Mouse (Mus musculus) fibroblast of lung, adult 2 months (primary cell): ENCODE results near the gene Fbxo41.

Experiments used
- DNase-seq: peaks from one replicate; pipeline ENCODE4 v3.0.0-alpha.2; 2011; ENCODE audit warnings: low read depth

Gene Fbxo41

DNA sequence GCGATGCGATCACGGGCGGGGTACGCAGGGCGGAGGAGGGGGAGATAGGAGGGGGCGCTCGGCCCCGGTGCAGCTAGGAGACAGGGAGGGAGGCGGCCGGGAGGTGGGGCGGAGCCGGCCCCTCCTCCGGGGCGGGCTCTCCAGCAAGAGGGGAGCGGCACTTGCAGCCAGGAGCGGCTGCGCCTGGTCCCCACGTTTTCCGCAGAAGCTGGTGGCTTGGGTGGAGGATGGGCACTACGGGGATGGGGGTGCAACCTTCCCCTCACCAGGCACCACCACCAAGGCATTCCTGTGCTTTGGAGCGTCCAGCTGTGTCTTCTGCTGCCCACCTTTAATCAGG lies at the start of gene Fbxo41:
Gene Fbxo41 (minus strand): TSS at position 84 of the 340 bp plus-strand sequence.
- no peak for DNase-seq

DNA sequence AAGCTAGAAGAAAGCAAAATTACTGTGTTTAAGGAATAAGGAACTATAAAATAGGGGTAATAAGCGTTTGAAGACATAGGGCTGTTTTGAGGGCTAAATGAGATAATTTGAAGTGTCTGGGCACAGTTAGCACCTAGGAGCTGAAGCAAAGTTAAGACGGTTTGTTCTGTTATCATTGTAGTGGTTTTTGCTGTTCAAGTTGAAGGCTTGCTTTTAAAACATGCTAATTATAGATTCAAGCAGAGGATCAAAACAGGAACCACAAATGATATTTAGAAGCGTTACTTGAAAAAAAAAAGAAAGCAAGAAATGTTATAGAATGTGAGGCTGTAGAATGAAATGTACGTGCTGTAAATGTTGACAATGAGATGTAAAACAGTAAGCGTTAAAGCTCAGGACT lies 44.8 kb upstream of the Fbxo41 start:
- no peak for DNase-seq

DNA sequence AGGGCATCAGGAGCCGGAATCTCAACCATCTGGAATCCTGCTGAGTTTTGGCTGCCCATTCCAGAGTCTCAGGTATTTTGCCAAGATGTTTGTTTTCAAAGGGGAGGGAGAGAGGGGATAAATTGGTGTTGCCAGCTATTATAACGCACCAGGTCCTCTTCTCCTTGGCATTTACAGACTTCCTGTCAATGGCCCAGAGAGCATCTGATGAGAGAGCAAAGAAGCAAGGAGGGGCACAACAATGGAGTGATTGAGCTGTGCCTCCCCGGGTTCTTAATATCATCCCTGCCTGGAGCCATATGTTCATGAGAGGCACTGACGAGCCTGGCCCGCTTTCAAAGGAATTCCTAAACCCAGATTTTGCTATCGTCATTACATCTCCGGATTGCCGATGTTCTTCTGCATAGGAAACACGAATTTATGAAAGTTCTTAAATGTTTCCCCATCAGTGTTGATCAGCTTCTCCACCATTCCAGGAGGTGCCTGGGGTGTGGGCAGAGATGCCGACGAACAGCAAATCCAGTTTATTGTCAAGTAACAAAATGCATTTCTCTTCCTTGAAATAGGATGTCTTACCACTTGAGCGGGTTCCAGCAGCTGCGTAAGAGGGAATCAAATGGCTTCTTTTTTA lies 41.6 kb upstream of the Fbxo41 start:
- DNase-seq = no peak

DNA sequence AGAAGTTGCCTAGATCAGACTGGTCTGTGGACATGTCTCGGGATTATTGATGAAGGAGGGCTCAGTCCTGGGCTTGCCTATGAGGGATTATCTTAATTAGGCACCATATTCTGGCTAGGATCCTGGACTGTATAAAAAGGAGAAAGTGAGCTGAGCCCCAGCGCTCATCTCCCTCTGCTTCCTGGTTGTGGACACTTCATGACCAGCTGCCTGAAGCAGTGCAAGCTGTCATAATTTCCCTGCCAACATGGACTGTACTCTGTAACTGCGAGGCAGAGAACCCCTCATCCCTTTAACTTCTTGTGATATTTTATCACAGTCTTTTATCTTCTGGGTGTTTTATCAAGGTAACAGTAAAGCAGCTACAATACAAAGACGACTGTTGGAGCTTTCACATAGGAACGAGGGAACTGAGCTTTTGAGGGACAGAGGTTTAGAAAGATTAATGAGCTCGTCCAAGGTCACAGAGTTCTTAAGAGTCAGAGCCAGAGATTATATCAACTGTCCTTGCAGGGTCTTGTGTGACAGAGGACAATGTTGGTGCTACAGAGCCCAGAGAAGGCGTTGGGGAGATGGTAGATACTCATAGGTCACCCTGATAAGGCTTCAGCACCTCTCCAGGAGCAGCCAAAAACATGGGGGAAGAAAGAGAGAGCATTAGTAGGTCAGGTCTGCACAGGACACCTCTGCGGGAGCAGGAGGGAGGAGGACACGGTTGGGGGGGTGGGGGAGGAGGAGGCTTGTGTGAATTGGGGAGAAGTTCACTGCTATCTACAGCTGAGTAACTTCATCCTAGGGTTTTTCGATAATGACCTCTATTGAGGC lies 40.8 kb upstream of the Fbxo41 start:
- DNase-seq = no peak

DNA sequence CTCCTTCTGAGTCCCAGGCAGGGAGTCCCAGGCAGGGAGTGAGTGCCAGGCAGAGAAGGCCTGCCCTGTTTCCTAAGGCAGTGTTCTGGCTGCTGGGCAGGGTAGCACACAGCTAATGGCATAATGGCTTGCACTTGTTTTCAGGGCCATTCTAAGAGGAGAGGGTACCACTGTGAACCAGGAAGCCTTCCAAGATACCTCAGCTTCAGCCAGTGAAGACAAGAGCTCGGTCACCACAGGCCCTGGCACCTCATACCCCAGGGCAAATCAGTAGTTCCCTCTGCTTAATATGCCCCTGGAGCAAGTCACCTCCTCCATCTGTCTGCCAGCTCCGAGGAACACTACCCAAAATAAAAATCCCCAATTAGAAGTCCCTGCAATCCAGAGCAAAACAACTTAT lies 20.0 kb upstream of the Fbxo41 start:
- no peak for DNase-seq

DNA sequence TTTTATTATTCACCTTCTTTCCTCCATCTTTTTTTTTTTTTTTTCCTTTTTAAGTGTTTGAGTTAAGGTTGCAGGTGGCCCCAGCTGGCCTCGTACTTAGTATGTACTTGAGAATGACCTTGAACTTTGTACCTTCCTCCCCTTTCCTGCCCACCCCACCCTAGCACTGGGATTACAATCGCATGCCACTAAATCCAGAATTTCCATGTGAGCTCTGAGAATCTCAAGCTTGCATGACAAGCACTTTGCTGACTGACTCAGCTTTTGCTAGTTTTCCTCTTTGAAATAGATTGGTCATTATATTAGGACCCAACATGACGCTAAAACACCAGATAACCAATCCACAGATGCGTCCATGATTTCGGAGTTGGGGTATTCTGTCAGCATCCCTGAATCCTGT lies 19.2 kb upstream of the Fbxo41 start:
- no peak for DNase-seq

DNA sequence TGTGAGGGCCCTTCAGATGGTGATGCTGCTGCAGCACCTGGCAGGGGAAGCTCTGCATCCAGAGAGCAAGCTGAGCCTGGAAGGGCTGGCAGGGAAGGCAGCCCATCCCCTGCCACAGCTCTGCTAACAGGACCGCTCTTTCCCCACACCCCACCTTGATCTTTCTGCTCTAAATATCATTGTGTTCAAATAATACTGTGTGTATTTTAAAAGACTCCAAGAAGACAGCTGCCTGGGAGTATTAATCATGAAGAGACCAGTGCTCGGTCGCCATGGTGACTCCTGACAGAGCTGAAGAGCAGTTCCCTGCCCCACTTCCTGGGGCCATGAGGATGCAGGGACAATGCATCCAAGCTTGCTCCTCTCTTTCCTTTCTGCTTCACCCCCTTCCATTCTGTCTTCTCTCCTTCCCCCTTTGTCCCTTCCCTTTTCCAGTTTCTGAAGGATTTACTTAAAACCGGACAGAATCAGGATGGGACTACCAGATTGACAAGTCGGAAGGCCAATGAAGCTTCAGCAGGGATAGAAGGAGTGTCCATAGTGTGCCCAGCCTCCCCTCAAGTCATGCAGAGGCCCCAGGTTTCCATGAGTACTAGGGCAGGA lies 15.4 kb upstream of the Fbxo41 start:
- no peak for DNase-seq

DNA sequence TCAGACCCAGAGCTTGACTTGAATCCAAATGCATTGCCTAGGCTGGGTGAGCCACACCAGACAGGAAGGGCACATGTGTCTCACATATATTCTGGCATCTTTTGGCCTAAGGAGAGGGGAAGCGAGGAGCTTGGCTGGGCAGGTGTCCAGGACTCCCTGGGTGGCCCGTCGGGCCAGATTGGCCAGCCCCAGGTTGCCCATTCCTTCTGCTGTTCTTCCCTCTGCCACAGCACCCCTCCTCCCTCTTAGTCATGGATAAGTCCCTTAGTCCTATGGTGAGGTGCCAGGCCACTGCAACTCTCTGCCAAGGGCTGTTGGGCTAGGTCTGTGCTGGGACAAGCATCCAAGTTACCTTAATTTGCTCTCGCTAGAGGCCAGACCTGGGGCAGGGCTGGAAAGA lies 13.1 kb upstream of the Fbxo41 start:
- DNase-seq = no peak

DNA sequence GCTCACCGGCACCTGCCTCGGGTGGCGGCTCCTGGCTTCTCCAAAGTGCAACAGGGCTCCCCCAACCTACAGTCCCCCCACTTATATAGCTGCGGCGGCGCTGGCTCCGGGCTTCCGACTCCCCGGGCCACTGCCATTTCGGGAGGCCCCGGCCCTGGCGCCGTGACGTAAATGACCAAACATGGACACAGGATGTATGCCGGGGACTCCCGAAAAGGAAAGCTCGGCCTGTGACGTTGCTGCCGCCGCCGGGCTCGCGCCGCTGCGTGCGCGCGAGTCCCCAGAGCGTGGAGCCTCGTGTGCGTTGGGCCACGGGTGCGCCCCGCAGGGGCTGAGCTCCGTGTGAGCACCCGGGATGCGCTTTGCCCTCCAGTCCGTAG lies 10.7 kb upstream of the Fbxo41 start, which contains the start of gene Egr4:
Gene Egr4 (minus strand): TSS at position 59 of the 380 bp plus-strand sequence.
- DNase-seq = no peak

DNA sequence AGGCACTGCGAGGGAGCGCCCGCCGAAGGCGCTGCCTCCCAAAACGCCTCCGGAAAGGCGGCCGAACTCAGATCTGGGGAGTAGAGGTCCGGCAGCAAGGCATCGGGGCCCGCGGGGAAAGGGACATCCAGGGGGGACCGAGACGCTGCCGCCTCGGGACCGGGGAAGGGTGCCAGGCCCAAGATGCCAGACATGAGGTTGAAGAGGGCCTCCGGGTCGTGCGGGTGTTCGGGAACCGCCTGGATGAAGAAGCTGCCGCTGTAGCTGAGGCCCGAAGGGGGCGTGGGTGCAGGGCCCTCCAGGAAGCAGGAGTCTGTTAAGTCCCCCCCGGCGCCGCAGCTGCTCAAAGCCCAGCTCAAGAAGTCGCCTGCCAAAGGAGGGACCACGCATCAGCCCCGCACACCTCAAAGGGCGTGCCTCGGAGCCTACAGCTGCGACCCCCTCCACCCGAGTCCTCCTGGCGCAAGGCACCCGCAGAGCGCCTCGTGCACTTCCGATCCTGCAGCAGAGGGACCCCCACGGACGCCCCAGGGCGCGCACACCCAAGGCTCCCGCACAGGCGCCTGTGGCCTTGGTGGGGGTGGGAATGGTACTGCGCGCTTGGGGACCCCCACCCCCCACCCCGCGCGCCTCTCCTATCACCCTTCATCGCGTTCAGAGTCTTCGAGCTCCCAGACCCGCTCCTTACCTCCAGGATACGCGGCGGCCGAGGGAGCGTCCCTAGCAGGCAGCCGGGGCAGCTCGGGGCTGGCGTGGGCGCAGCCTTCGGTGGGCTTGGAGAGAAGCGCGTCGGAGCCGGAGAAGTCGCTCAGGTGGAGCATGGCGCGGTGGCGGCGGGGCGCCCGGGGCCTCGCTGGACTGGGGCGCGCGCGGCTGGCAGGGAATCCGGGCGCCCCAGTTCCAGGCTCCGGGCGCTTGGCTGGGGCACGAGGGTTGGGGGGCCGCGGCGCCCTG lies 10.1 kb upstream of the Fbxo41 start:
- no peak for DNase-seq

DNA sequence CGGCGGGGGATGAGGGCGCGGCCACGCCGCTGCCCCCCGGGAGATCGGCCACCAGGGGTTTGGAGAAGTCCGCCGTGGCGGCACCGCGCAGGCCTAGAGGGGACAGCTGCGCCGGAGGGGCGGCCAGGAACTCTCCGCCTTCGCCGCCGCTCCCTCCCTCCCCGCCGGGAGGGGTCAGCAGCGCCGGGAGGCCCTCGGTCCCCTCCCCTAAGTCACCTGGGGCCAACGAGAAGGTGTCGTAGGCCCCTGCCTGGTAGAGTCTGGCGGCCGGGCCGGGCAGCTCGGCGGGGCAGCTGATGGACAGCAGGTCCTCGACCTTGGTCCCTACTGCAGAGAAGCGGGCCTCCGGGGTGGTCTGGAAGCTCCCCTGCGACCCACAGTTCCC lies 9.3 kb upstream of the Fbxo41 start:
- DNase-seq = no peak

DNA sequence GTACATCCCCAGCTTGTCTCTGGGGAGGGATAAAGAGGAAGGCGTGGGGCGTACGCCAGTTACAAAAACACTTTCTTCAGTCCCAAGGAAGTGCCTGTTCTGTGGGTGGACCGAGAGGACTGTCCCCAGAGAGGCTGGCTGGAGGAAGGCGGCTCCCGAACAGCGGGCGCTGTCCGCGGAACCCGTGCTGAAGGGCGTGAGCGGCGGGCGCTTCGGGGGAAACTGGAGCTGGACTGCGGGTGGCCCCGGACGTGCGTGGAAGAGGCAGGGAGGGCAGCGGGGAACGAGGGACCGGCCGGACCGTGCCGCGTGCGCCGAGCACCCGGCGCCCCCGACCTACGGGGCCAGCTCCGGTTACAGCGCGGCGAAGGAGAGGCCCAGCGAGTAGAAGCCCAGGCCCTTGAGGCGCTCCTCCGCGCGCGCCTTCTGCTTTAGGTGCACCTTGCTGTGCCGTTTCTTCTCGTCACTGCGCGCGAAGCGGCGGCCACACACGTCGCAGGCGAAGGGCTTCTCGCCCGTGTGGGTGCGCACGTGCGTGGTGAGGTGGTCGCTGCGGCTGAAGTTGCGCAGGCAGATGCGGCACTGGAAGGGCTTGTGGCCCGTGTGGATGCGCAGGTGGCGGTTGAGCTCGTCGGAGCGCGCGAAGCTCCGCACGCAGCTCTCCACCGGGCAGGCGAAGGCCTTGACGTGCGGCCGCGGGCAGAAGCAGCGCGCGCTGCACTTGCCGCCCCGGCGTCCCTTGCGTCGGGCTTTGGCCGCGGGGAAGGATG lies 8.7 kb upstream of the Fbxo41 start:
- DNase-seq = no peak

DNA sequence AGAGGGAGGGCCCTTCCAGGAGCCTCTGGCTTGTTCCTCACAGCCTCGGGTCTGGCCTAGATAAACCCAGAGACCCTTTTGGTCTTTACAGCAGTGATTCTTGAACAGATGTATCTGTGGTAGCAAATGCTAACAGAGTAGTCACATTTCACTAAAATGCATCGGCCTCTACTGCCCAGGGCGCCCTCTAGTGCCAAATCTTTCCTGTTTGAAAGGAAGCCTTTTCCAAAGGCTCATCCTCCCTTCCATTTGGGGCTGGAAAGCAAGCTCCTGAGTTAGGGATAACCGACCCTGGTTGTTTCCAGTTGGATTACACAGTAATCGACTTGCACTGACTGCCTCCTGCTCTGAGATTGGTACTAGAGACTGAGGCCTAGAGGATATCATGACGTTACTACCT lies 7.7 kb upstream of the Fbxo41 start:
- DNase-seq = no peak

DNA sequence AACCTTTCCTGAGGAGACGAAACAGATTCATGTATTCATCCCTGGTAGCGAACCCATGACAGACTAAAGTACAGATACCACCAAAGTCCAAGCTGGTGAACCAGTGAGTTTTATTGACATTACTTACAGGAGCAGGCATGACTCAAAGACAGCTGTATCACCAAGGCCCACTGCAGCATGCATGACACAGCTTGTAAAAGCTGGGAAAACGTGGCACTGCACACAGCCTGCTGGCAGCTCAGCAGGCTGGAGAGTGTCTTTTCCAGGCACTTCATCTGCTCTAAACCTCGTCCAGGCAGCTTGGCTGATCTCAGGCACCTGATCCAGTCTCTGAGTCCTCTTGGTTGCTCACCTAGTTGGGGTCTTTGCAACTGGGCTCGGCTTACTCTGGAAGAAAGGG lies 5.8 kb upstream of the Fbxo41 start:
- DNase-seq = no peak

DNA sequence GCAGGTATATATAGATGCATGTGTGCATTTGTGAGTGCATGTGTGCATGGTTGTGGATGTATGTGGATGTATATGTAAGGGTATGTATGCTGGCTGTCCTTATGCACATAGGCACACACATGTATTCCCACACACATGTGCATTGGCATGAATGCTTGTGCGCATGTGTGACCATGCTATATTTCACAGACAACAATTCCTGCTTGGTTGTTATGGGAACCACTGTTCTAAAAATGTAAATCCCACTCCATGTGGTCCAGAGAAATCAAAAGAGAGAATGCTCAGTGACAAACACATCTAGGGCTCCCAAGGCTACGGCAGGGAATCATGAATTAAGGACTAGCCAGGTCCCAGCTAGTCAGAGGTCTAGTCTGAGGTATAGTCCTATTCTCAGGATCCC lies 2.1 kb upstream of the Fbxo41 start:
- DNase-seq = no peak

DNA sequence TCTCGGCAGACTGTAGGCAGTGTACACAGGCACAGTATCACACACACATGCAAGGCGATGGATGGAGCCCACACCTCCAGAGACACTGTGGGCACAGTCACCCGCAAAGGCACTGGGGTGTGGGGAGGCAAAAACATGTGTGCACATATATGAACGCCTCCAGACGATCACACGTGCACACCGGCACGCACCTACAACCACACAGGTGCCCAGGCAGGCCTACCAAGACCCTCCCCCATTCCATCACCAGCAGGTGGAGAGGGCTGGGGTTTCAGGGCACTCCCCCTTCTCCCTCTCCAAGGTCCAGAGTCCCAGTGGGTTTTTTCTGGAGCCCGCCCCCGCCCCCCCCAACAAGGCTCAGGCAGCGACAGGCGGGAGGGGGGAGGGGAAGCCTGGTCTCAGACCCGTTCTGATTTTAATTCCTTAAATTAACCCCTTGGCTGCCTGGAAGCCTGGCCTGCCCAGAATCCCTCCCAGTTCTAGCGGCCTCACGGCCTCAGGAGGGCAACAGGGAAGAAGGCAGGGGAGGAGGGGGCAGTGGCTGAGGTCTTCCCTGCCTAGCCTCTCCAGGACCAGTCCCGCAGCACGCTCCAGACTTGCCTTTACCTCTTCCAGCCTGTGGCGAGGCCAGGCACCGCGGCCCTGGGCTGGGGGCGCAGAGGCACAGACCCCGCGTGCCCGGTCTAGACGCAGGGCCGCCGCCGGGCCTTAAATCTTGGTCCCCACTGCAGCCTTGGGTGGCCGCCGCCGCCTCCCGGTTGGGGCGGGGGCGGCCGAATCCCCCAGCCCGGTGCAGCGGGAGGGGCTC lies 487 bp downstream of the Fbxo41 start:
- no peak for DNase-seq

DNA sequence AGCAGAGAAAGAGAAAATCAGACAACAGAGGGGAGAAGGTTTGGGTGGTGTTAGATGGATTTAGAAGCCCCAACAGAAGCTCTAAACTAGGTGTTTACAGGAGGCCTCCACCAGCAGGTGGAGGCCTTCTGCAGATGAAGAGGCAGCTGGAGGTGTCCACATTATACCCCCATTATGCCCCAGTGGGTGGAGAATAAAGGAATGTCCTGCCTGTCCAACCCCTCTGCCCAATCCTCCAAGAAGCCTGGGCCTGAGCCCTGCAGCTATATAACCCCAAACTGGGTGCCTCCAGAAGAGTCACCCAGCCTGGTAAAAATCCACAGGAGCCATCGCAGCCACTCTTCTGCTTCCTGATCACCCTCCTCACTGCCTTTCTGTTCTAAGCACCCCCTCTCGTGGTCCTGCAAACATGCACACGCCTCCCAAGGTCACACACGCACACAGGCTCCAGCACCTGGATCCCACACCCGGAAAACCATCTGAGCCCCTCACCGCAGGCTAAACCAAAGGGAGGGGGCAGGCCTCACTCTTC lies 1.2 kb downstream of the Fbxo41 start:
- no peak for DNase-seq

DNA sequence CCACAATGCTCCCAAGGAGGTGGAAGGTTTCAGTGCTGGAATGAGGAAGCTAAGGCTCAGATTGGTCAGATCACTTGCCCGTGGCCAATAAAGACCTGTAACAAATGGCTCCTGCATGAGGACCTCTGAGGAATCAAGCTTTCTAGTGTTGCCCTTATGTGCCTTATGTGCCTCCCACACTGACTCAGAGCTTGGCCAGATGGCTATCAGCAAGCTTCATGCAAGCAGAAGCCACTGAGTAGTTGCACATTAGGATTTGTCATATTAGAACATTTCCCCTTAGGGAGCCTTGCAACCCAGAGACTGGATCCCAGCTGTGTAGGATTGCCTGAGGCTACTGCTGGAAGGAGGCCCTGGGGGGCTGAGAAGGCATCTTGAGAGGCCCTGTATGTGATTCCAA lies 2.4 kb downstream of the Fbxo41 start:
- DNase-seq = no peak

DNA sequence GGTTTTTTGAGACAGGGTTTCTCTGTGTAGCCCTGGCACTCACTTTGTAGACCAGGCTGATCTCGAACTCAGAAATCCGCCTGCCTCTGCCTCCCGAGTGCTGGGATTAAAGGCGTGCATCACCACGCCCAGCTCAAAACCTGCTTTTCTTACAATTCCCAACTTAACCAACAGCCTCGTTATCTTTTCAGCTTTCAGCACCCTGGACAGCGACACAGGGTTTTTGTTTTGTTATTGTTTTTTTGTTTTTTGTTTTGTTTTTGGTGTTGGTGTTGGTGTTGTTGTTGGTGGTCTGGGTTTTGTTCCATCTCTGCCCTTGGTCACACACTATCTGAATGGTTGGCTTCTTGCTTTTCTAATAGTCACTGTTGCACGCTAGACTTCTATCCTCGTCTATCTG lies 4.6 kb downstream of the Fbxo41 start:
- no peak for DNase-seq

DNA sequence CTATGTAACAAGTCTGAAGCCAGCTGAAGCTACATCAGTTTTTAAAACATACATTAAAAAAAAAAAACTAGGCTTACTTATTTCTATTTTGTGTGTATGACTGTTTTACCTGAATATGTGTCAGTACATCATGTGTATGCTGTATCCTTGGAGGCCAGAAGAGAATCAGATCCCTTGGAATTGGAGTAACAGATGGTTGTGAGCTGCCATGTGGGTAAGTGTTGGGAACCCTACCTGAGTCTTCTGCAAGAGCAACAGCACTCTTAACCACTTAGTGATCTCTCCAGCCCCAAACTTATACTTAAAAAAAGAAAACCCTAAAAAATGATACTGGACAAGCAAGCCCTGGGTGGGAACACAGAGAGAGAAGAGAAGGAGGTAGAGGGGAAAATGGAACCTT lies 5.8 kb downstream of the Fbxo41 start:
- no peak for DNase-seq

DNA sequence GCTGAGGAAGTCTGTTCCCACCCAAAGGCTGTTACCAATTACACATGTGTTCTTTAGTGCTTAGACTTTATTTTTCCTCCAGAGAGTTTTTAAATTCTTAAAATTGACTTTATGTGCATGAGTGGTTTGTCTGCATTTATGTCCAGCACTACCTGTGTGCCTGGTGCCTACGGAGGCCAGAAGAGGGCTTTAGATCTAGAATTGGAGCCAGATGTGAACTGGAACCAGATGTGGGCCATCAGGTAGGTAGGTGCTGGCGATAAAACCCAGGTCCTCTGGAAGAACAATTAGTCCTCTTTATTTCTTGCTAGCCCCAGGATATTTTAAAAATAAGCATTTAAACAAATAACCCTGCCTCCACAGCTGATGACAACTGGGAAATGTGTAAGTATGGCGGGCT lies 11.2 kb downstream of the Fbxo41 start:
- DNase-seq = no peak
